Mouse (Mus musculus) hindbrain, embryonic 13.5 days (tissue): ENCODE measurements around the gene Klhl29. TPM values are rescaled to one million over a fixed set of nuclear protein-coding genes. Genes with fewer than 3 reads are reported as not detected.

Experiments
- ATAC-seq: fragments of 200-750 bp; cut with Nextera tagmentation; 2 replicates; pipeline ENCODE4 v1.8.0; 2017; ENCODE audit warnings: moderate TSS enrichment; ENCODE audit not compliant: low FRiP score
- H3K27ac ChIP-seq: fragments of 300-500 bp; sonication (generic); 2 replicates; pipeline ENCODE4 v1.5.1; 2015; ENCODE audit warnings: inconsistent platforms, mild to moderate bottlenecking, moderate library complexity
- H3K27me3 ChIP-seq: fragments of 300-500 bp; sonication (generic); 2 replicates; pipeline ENCODE4 v1.6.1; 2015; ENCODE audit warnings: mild to moderate bottlenecking, inconsistent platforms
- H3K36me3 ChIP-seq: fragments of 300-500 bp; sonication (generic); 2 replicates; pipeline ENCODE4 v1.6.1; 2015; ENCODE audit warnings: mild to moderate bottlenecking, inconsistent platforms
- H3K4me1 ChIP-seq: fragments of 300-500 bp; sonication (generic); replicated peaks from 2 replicates; pipeline ENCODE4 v1.6.1; 2015; ENCODE audit warnings: inconsistent platforms
- H3K4me2 ChIP-seq: fragments of 300-500 bp; sonication (generic); 2 replicates; pipeline ENCODE4 v1.6.1; 2015; ENCODE audit warnings: inconsistent platforms, mild to moderate bottlenecking, moderate library complexity
- H3K4me3 ChIP-seq: fragments of 300-500 bp; sonication (generic); 2 replicates; pipeline ENCODE4 v1.5.1; 2015; ENCODE audit warnings: mild to moderate bottlenecking, inconsistent platforms
- H3K9ac ChIP-seq: fragments of 300-500 bp; sonication (generic); 2 replicates; pipeline ENCODE4 v1.6.1; 2015; ENCODE audit warnings: mild to moderate bottlenecking, inconsistent platforms
- H3K9me3 ChIP-seq: fragments of 300-500 bp; sonication (generic); 2 replicates; pipeline ENCODE4 v1.6.1; 2016; ENCODE audit warnings: inconsistent platforms
- WGBS: fragments of 180-500 bp; shearing (Covaris S2); methylation state at CpG from one replicate; pipeline ENCODE4 v1.1.7; 2015; 5-methylcytosine and 5-hydroxymethylcytosine counted together
- polyA plus RNA-seq: library from polyadenylated mRNA; unstranded; fragments of >200 nt; fragmentation: Nextera tagmentation; extraction: Ambion mirVana; gene quantifications from 2 replicates; pipeline ENCODE4 v1.2.1, GENCODE M21; 2015

Klhl29 gene
- polyA plus RNA-seq, 1 experiment from 2014 or later = 4.0 TPM

- Histone ChIP-seq H3K27me3 (no peaks in the 10 kb centered on the region), H3K27ac (no peak overlapping the region), H3K4me3 (no peak overlapping the region), H3K36me3 (peaks cover 4% of the 10 kb centered on the region; the same call in 1 of the 2 replicates), H3K4me2 (no peak overlapping the region), H3K9ac (no peak overlapping the region), H3K4me1 (peaks cover 21% of the 10 kb centered on the region), H3K9me3 (no peaks in the 10 kb centered on the region)
- ATAC-seq = no peak
- WGBS = 66% methylated on average over 3 of the region's 3 CpGs
Observed at GRCm38 (mm10) chr12:5111343-5111742, 264.1 kb downstream of the Klhl29 start.

GRCm38 (mm10) chr12:5108613-5109012 lies 266.9 kb downstream of the Klhl29 start:
- Histone ChIP-seq H3K4me3 (no peak overlapping the region), H3K27ac (peak overlapping the region; percentile 69), H3K36me3 (peaks cover 9% of the 10 kb centered on the region), H3K27me3 (no peaks in the 10 kb centered on the region), H3K4me2 (no peak overlapping the region), H3K9ac (no peak overlapping the region), H3K4me1 (peaks cover 16% of the 10 kb centered on the region), H3K9me3 (no peaks in the 10 kb centered on the region)
- ATAC-seq = peak; percentile 65
- 48% methylated on average over 6 of the region's 6 CpGs for WGBS

GRCm38 (mm10) chr12:5107795-5108194 lies 267.7 kb downstream of the Klhl29 start:
- peaks cover 9% of the 10 kb centered on the region; the same call in 1 of the 2 replicates for H3K36me3 ChIP-seq
- 68% methylated on average over 2 of the region's 2 CpGs for WGBS
- no peak overlapping the region for H3K4me3 ChIP-seq
- peaks cover 16% of the 10 kb centered on the region for H3K4me1 ChIP-seq
- no peaks in the 10 kb centered on the region for H3K27me3 ChIP-seq
- peak overlapping the region; percentile 69 for H3K27ac ChIP-seq
- no peak for ATAC-seq
- no peak overlapping the region for H3K4me2 ChIP-seq
- H3K9me3 ChIP-seq = no peaks in the 10 kb centered on the region
- H3K9ac ChIP-seq = no peak overlapping the region

GRCm38 (mm10) chr12:5104422-5105052 lies 270.9 kb downstream of the Klhl29 start:
- Histone ChIP-seq H3K4me2 (no peak overlapping the region), H3K4me1 (peaks cover 28% of the 10 kb centered on the region), H3K27me3 (no peaks in the 10 kb centered on the region), H3K27ac (no peak overlapping the region), H3K36me3 (peaks cover 18% of the 10 kb centered on the region), H3K4me3 (no peak overlapping the region), H3K9me3 (no peaks in the 10 kb centered on the region), H3K9ac (no peak overlapping the region)
- ATAC-seq = no peak
- 85% methylated on average over 9 of the region's 9 CpGs for WGBS

GRCm38 (mm10) chr12:5101411-5102024 lies 274.0 kb downstream of the Klhl29 start:
- WGBS = 63% methylated on average over 13 of the region's 13 CpGs

GRCm38 (mm10) chr12:5099572-5099971 lies 275.9 kb downstream of the Klhl29 start:
- Histone ChIP-seq H3K27ac (no peak overlapping the region), H3K4me3 (no peak overlapping the region), H3K27me3 (no peaks in the 10 kb centered on the region), H3K36me3 (peaks cover 38% of the 10 kb centered on the region), H3K9me3 (no peaks in the 10 kb centered on the region), H3K9ac (no peak overlapping the region), H3K4me1 (peaks cover 12% of the 10 kb centered on the region), H3K4me2 (no peak overlapping the region)
- 91% methylated on average over 9 of the region's 9 CpGs for WGBS
- ATAC-seq = no peak

More at GRCm38 (mm10) chr12:5101411-5102024, 274.0 kb downstream of the Klhl29 start:
- H3K4me3 ChIP-seq = no peak overlapping the region
- no peak overlapping the region for H3K4me2 ChIP-seq
- peaks cover 36% of the 10 kb centered on the region for H3K36me3 ChIP-seq
- peaks cover 12% of the 10 kb centered on the region for H3K4me1 ChIP-seq
- ATAC-seq = peak; percentile 38; the same call in 1 of the 2 replicates
- 0 out of 2 replicates have a peak overlapping the region, but pooled peaks have one; percentile 5 for H3K27ac ChIP-seq
- H3K9ac ChIP-seq = no peak overlapping the region
- H3K27me3 ChIP-seq = no peaks in the 10 kb centered on the region
- H3K9me3 ChIP-seq = no peaks in the 10 kb centered on the region

GRCm38 (mm10) chr12:5088639-5089038 lies 286.8 kb downstream of the Klhl29 start:
- WGBS = 10% methylated on average over 1 of the region's 1 CpGs
- H3K4me3 ChIP-seq = no peak overlapping the region
- H3K27me3 ChIP-seq = no peaks in the 10 kb centered on the region
- peaks cover 33% of the 10 kb centered on the region for H3K4me1 ChIP-seq
- ATAC-seq = peak; percentile 15
- no peak overlapping the region for H3K9ac ChIP-seq
- H3K4me2 ChIP-seq = no peak overlapping the region
- H3K9me3 ChIP-seq = no peaks in the 10 kb centered on the region
- H3K27ac ChIP-seq = peak overlapping the region; percentile 91
- H3K36me3 ChIP-seq = peaks cover 60% of the 10 kb centered on the region

GRCm38 (mm10) chr12:5087787-5088519 lies 287.5 kb downstream of the Klhl29 start:
- no peak overlapping the region for H3K9ac ChIP-seq
- H3K4me1 ChIP-seq = peaks cover 33% of the 10 kb centered on the region
- WGBS = 25% methylated on average over 10 of the region's 10 CpGs
- H3K27me3 ChIP-seq = no peaks in the 10 kb centered on the region
- H3K36me3 ChIP-seq = peaks cover 60% of the 10 kb centered on the region
- H3K9me3 ChIP-seq = no peaks in the 10 kb centered on the region
- peak; percentile 77 for ATAC-seq
- H3K4me2 ChIP-seq = no peak overlapping the region
- H3K4me3 ChIP-seq = no peak overlapping the region
- H3K27ac ChIP-seq = peak overlapping the region; percentile 84

- 96% methylated on average over 5 of the region's 5 CpGs for WGBS
- Histone ChIP-seq H3K4me1 (peaks cover 26% of the 10 kb centered on the region), H3K36me3 (peaks cover 62% of the 10 kb centered on the region), H3K27me3 (no peaks in the 10 kb centered on the region), H3K4me2 (no peak overlapping the region), H3K9ac (no peak overlapping the region), H3K9me3 (no peaks in the 10 kb centered on the region), H3K27ac (no peak overlapping the region), H3K4me3 (no peak overlapping the region)
- no peak for ATAC-seq
Observed at GRCm38 (mm10) chr12:5084714-5085113, 290.8 kb downstream of the Klhl29 start.

- no peaks in the 10 kb centered on the region for H3K9me3 ChIP-seq
- H3K27me3 ChIP-seq = no peaks in the 10 kb centered on the region
- ATAC-seq = no peak
- no peak overlapping the region for H3K9ac ChIP-seq
- H3K4me1 ChIP-seq = no peaks in the 10 kb centered on the region
- no peak overlapping the region for H3K27ac ChIP-seq
- H3K4me2 ChIP-seq = no peak overlapping the region
- H3K4me3 ChIP-seq = no peak overlapping the region
- H3K36me3 ChIP-seq = peaks cover 58% of the 10 kb centered on the region
- 82% methylated on average over 4 of the region's 4 CpGs for WGBS
Observed at GRCm38 (mm10) chr12:5081480-5081879, 294.0 kb downstream of the Klhl29 start.

- ATAC-seq = no peak
- no peak overlapping the region for H3K27ac ChIP-seq
- no peaks in the 10 kb centered on the region for H3K36me3 ChIP-seq
- no peaks in the 10 kb centered on the region for H3K27me3 ChIP-seq
- H3K4me3 ChIP-seq = no peak overlapping the region
- 93% methylated on average over 12 of the region's 12 CpGs for WGBS
- no peaks in the 10 kb centered on the region for H3K4me1 ChIP-seq
- H3K9ac ChIP-seq = no peak overlapping the region
- no peak overlapping the region for H3K4me2 ChIP-seq
- H3K9me3 ChIP-seq = no peaks in the 10 kb centered on the region
Observed at GRCm38 (mm10) chr12:5073191-5073590, 302.3 kb downstream of the Klhl29 start.

- WGBS = 89% methylated on average over 3 of the region's 3 CpGs
- H3K4me1 ChIP-seq = no peaks in the 10 kb centered on the region
- H3K9ac ChIP-seq = no peak overlapping the region
- no peak overlapping the region for H3K4me3 ChIP-seq
- ATAC-seq = no peak
- H3K4me2 ChIP-seq = no peak overlapping the region
- no peaks in the 10 kb centered on the region for H3K36me3 ChIP-seq
- no peak overlapping the region for H3K27ac ChIP-seq
- no peaks in the 10 kb centered on the region for H3K27me3 ChIP-seq
- H3K9me3 ChIP-seq = no peaks in the 10 kb centered on the region
Observed at GRCm38 (mm10) chr12:5070131-5070530, 305.4 kb downstream of the Klhl29 start.
